Mouse (Mus musculus) urinary bladder, postnatal 36 days (tissue): ENCODE results near the gene Ust.

Experiments
- DNase-seq, 2 experiments: peaks; one replicate each; pipeline ENCODE4 v3.0.0; 2022; ENCODE audit warnings: low spot score in 2 of 2, mixed read lengths in 1 of 2

Gene Ust

DNA sequence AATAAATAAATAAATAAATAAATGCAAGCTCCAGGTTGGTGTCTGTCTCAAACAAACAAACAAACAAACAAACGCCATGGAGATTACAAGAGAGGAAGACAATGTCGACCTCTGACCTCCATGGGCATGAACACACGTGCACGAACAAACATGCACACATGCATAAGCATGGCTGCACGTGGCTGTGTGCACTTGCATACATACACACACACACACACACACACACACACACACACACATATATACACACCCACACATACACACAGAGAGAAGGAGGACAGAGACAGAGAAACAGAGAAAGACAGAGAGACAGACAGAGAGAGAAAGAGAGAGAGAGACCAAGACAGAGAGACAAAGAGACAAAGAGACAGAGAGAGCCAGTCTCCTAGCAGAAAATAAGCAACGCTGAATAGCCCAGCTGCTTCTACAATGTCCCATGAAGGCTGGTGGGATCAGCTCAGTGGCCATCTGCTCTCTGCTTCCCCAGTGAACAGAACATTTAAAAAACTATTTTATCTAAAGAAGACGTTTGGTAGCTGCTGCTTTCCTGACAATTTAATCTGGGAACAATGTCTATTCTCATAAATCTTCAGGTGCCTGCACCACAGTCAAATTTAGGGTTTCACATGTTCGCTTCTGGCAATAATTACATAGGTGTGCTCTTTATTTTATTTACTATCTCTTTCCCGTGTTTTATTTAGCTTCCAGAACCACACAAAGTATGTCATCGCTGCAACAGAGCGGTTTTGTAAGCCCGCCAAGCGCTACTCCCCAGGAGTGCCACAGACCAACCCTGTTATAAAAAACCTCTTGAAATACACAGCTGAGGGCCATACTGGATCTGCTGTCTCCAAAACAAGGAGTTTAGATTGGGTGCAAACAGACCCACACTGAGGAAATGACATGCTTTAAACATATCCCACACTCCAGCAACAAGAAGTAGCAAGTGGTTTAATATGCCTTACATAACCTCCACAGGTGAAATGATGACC lies 89.5 kb downstream of the Ust start:
- DNase-seq: no peak

GRCm38 (mm10) chr10:8427671-8428364 lies 90.8 kb downstream of the Ust start:
- no peak for DNase-seq

DNA sequence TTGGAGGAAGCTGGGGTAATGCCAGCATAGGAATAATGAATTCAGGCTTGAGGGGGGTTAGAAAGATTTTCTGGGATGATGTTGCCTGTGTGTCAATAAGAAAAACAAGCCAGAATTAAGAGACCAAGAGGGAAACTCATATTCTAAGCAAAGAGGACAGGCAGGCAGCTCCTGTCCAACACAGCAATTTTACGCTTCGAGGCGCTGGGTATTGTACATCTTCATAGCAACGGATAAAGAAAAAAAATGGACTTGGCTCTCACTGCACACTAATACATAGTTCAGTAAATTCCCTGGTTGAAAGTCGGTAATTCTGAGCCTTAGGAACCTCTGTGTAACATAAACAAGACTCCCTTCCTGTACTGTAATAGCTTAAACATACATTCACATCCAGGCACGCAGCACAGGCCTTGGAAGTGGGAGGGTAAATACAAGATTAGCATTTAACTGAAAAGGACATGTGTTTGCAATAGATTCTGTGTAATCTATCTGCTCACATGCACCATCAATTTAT lies 99.1 kb downstream of the Ust start:
- DNase-seq: no peak

GRCm38 (mm10) chr10:8415474-8415873 lies 103.2 kb downstream of the Ust start:
- DNase-seq: no peak

GRCm38 (mm10) chr10:8415036-8415435 lies 103.6 kb downstream of the Ust start:
- DNase-seq: no peak

DNA sequence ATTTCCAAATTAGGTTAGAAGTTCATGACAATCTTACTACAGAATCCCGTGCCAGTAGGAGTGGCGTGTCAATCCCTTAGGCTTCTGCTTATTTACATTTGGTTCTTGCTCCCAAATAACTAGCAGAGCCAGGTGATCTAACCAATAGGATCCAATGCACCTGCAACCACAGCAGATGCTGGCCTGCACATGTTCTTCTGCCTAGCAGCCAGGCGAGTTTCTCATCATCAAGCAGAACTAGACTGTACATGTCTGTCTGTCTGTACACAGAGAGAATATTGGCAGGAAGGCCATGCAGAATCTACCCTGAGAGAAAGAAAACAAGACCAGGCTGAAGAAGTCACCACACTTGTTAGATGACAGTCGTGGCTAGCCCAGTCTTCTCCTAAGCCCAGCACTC lies 113.5 kb downstream of the Ust start:
- DNase-seq: peak; percentile 21 to 24

- no peak for DNase-seq
Observed at GRCm38 (mm10) chr10:8392226-8392625, 126.4 kb downstream of the Ust start.

DNA sequence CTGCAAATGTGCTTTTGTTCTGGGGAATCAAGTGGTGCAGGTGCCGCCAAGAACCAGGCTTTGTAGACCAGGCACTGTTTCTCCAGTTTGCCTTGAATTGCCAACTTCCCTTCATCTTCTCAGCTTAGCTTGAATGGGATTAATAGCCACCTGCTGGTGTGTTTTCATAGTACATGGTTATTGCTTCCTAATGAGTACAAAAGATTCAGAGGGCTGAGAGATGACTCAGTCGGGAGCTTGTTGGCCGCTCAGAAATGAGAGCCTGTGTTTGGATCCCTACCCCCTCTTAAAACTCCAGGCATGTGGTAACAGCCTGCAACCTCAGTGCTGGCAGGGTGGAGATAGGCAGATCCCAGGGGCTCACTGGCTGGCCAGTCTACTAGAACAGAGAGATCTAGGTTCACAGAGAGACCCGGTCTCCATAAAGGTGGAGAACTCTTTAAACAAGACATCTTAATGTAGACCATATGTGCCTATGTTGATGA lies 127.3 kb downstream of the Ust start:
- peak; percentile 28 to 67 for DNase-seq

DNA sequence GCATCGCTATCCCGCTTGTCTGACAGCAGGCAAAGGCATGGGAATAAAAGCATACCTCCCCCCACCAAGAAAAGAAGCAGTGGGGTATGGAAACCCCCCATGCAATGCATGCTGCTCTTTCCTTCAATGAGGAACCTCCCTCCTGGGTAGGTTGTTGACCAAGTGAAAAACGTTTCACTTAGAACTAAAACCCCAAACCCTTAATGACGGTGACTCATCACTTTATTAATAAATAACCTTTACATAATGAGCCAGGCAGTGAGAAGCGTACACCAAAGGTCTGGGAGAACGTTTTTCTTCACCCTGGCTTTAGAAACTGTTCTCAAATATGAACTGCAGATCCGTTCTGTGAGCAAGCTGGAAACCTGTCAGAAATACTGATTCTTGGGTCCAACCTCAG lies 130.4 kb downstream of the Ust start:
- no peak for DNase-seq

GRCm38 (mm10) chr10:8369894-8370500 lies 148.6 kb downstream of the Ust start:
- no peak for DNase-seq

GRCm38 (mm10) chr10:8365816-8366215 lies 152.8 kb downstream of the Ust start:
- DNase-seq: no peak

DNA sequence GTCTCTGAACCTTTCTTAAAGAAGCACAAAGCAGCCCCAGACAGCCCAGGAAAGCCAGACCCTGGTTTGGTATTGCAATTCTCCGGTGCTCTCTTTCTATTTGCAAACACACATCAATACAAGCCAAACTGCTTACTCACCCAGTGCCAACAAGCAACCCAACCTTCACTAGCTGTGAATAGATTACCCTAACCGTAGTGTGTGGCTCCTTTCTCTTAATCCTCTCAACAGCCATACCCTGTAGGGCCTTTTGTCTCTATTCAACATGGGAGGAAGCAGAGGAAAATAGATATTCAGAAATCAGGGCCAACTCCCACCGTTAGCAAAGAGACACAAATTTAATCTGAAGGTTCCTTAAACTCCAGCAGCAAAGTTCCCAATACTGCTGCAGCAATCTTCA lies 154.4 kb downstream of the Ust start:
- no peak for DNase-seq

DNA sequence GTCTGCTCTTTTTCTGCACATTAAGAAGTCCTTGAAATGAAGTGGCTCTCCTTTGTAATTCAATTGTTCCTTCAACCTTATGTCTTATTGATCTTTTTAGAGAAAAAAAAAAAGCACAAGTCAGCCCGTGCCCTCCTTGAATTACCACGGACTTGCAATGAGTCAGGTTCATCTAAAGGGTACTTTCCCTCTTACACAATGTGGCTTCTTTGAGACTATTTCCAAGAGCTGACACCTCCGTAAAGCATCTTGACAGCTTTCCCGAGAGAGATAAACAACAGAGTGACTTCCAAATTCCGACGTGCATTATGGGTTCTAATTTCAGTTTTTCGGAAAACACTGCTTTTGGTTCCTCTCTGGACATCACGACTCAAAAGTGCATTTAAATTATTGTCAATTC lies 155.3 kb downstream of the Ust start:
- DNase-seq: no peak

DNA sequence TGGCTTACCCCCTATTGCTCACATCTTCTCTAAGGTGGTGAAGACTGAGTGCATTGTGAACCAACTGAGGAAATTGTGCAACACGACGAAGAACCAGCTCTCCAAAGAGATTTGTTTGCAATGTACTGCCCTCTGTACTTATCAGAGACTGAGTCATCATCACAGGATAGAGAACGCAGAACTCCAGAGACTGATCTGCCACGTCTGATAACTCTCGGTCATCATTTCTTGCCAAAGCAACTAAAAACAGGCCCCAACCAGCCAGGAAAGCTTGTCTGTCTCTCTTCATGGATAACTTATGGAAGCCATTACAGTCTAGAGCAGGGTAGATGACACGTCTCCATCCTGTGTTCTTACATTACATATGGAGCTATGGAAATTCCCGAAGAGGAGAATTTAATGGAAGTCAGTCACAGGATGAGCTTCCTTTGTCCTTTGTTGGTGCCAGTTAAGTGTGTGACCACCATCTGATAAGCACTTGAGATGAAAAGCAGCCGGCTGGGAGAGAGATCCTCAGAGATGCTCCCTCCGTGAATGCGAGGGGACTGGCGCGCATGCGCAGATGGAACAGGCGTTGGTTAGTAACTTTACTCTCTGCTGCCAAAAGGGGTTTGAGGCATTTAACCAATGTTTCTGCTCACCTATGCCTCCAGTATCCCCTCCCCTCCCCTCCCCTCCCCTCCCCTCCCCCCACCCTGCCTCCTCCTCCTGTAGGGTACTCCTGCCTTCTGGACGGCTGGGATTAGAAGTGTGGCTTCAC lies 160.2 kb downstream of the Ust start:
- DNase-seq: peak; percentile 39 to 57

- DNase-seq: no peak
Observed at GRCm38 (mm10) chr10:8353534-8353933, 165.1 kb downstream of the Ust start.

DNA sequence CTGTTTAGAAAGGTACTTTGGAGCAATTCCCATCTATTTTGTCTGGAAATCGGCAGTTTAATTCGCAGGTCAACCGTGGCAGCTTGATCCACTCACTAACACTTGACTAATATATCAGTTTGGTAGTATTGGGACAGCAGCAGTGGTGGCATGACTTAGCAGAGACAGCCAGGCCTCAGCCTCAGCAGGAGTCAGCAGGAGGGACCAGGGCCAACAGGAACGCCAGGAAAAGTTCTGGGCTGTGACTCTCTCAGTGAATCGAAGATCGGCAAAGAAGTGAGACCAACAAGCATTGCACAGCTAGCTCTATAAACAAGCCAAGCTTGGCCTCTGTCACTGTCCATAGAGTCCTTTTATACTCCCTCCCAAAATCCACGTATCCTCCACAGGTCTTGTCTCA lies 168.0 kb downstream of the Ust start:
- DNase-seq: no peak

GRCm38 (mm10) chr10:8347497-8347896 lies 171.1 kb downstream of the Ust start:
- DNase-seq: no peak

DNA sequence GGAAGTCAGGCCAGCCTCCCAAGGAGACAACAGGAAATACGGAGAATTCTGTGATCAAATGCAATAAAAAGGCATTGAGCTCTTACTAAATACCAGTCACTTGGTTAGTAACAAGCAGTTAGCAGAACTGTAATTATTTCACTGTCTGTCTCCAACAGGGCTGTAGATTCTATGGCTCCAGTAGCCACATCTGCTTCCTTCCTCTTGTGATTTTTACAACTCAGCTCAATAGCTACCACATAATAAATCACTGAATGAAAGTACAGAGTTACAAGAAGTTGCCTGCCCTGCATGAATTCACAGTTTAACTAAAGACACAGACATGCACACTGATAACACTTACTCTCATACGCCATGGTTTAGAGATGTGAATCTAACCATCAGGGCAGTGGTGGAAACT lies 176.1 kb downstream of the Ust start:
- DNase-seq: no peak

- DNase-seq: no peak
Observed at GRCm38 (mm10) chr10:8339645-8340428, 178.8 kb downstream of the Ust start.

DNA sequence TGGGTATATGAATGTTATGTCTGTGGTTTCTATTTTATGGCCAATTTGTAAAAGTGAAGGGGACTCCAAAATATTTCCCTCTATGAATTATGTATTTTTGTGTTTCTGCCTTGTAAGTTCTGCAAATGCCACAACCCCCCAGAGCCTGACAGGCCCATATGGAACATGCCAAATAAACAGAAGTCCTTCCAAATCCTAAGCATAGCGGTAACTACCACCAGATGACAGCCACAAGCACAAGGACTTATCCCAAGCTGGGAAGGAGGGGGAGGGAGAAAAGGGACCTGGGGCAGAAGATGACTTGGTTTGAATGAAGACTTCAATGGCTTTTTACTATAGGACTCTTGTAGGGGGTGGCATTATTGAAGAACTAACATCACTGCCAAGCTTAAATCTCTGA lies 182.0 kb downstream of the Ust start:
- no peak for DNase-seq

DNA sequence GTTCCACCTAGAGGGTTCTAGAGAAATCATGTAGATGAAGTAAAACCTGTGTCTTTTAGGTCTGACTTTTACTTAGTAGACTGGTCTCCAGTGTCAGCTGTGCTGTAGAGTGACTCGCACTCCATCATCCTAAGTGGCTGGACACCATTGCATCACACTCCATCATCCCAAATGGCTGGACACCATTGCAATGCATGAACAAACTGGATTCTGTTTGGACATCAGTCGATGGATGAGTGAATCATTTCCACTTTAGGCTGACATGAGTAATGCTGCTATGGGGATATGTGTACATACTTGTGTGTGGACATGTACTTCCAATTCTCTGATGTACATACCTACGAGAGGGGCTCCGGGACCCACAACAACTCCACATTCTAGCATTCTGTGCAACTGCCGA lies 187.7 kb downstream of the Ust start:
- DNase-seq: no peak
